In genomic region chr3:140554736-140555135, GRCm38 (mm10) we compare ENCODE assay signal across 35 mouse cellular contexts.
"Had no signal": no experiment of that assay in that cellular context is flagged by ENCODE, and none has a peak within 500 bp of the region (broad histone marks: within the 10 kb centered on the region; RNA-seq: fewer than 3 reads in every experiment).

No protein-coding gene starts in this region.

- H3K9ac ChIP-seq: heart, embryonic 12.5 days; heart, embryonic 13.5 days; heart, embryonic 15.5 days; hindbrain, embryonic 12.5 days; hindbrain, embryonic 13.5 days; hindbrain, embryonic 14.5 days; hindbrain, embryonic 15.5 days; intestine, embryonic 15.5 days; kidney, embryonic 15.5 days had no signal

- H3K9me3 ChIP-seq: heart, embryonic 10.5 days; heart, embryonic 12.5 days; heart, embryonic 13.5 days; heart, embryonic 15.5 days; hindbrain, embryonic 10.5 days; hindbrain, embryonic 12.5 days; hindbrain, embryonic 13.5 days; hindbrain, embryonic 15.5 days; intestine, embryonic 15.5 days; kidney, embryonic 15.5 days had no signal

- H3K4me2 ChIP-seq: heart, embryonic 11.5 days; heart, embryonic 12.5 days; heart, embryonic 13.5 days; heart, embryonic 15.5 days; hindbrain, embryonic 12.5 days; hindbrain, embryonic 13.5 days; hindbrain, embryonic 14.5 days; hindbrain, embryonic 15.5 days; intestine, embryonic 15.5 days; kidney, embryonic 15.5 days had no signal

- H3K4me1 ChIP-seq: heart, embryonic 10.5 days; heart, embryonic 12.5 days; heart, embryonic 13.5 days; heart, embryonic 15.5 days; hindbrain, embryonic 10.5 days; hindbrain, embryonic 12.5 days; hindbrain, embryonic 13.5 days; hindbrain, embryonic 15.5 days; intestine, embryonic 15.5 days; kidney, embryonic 15.5 days had no signal

- DNase-seq: heart, adult 2 months; heart, postnatal 10 days; heart, postnatal 14 days; heart, postnatal 36 days; heart, postnatal 4 days; kidney, adult 11 months; kidney, adult 2 months; kidney, adult 8-10 months; kidney, adult 9 months; kidney, postnatal 10 days; kidney, postnatal 14 days; kidney, postnatal 25 days; kidney, postnatal 36 days; kidney, postnatal 4 days; layer of hippocampus, adult 9-11 months; layer of hippocampus, postnatal 36 days had no signal

- H3K36me3 ChIP-seq: heart, embryonic 10.5 days; heart, embryonic 12.5 days; heart, embryonic 13.5 days; heart, embryonic 15.5 days; hindbrain, embryonic 10.5 days; hindbrain, embryonic 12.5 days; hindbrain, embryonic 13.5 days; hindbrain, embryonic 15.5 days; intestine, embryonic 15.5 days; kidney, embryonic 15.5 days had no signal

- H3K27me3 ChIP-seq: heart, embryonic 12.5 days; heart, embryonic 13.5 days; heart, embryonic 15.5 days; hindbrain, embryonic 12.5 days; hindbrain, embryonic 13.5 days; hindbrain, embryonic 15.5 days; intestine, embryonic 15.5 days; kidney, embryonic 15.5 days had no signal

- H3K27ac ChIP-seq: heart, adult 2 months; heart, embryonic 10.5 days; heart, embryonic 13.5 days; heart, embryonic 15.5 days; hindbrain, embryonic 10.5 days; hindbrain, embryonic 12.5 days; hindbrain, embryonic 13.5 days; hindbrain, embryonic 14.5 days; hindbrain, embryonic 15.5 days; hindbrain, postnatal 0 days; intestine, embryonic 15.5 days; kidney, embryonic 15.5 days; kidney, postnatal 0 days; layer of hippocampus, adult 2 months had no signal

- ATAC-seq: hindbrain, embryonic 16.5 days; hindbrain, postnatal 0 days; inflammation-experienced regulatory T-cells, adult 6 months; intestine, embryonic 15.5 days; intestine, embryonic 16.5 days; intestine, postnatal 0 days had no signal

- H3K4me3 ChIP-seq: heart, adult 2 months; heart, embryonic 10.5 days; heart, embryonic 12.5 days; heart, embryonic 13.5 days; heart, embryonic 15.5 days; hindbrain, embryonic 10.5 days; hindbrain, embryonic 12.5 days; hindbrain, embryonic 13.5 days; hindbrain, embryonic 15.5 days; intestine, embryonic 15.5 days; kidney, embryonic 15.5 days; layer of hippocampus, adult 2 months had no signal
